ENCODE assay signal across 23 mouse cellular contexts in genomic region chr6:119194161-119194560, GRCm38 (mm10). TPM values are rescaled to one million over a fixed set of nuclear protein-coding genes. Genes with fewer than 3 reads are reported as not detected.
A peak's percentile ranks its signal among the peaks of the same experiment; 100 is the strongest.
DNase-seq lines count a peak whose midpoint lies in the region; ATAC-seq lines count a peak whose summit lies in the region.
"Had no signal": no experiment of that assay in that cellular context is flagged by ENCODE, and none has a peak within 500 bp of the region (broad histone marks: within the 10 kb centered on the region; RNA-seq: fewer than 3 reads in every experiment).

No protein-coding gene starts in this region.

- ATAC-seq in heart, embryonic 14.5 days (ENCODE audit: insufficient number of reproducible peaks, insufficient read depth, low FRiP score, low read depth) = no peak
- no peak for ATAC-seq in megakaryocyte, adult 5-6 weeks (ENCODE audit: poor library complexity, severe bottlenecking)
- no peak for ATAC-seq in forebrain, embryonic 12.5 days (ENCODE audit: low FRiP score)
- ATAC-seq: CD4-positive, CD25-positive, alpha-beta regulatory T cell, adult 4 months; forebrain, embryonic 14.5 days; liver, embryonic 12.5 days; Patski had no signal

- peak overlapping the region; percentile 99 for H3K27ac ChIP-seq in heart, embryonic 14.5 days (replicated peaks in 1 of 2; ENCODE audit: control insufficient read depth in 1 of 2, insufficient read depth in 1 of 2, low read depth in 2 of 2, low read length in 2 of 2)
- H3K27ac ChIP-seq in forebrain, embryonic 12.5 days = no peak overlapping the region
- H3K27ac ChIP-seq: limb, embryonic 12.5 days; liver, embryonic 12.5 days; lung, embryonic 15.5 days; midbrain, embryonic 12.5 days; neural tube, embryonic 12.5 days had no signal

- peaks cover 41% of the 10 kb centered on the region for H3K36me3 ChIP-seq in heart, embryonic 14.5 days (ENCODE audit: control insufficient read depth, insufficient read depth, low read length)
- peaks cover 74% of the 10 kb centered on the region for H3K36me3 ChIP-seq in megakaryocyte, embryonic 14.5 days (replicated peaks; ENCODE audit: low read length)
- peaks cover 51% of the 10 kb centered on the region for H3K36me3 ChIP-seq in forebrain, embryonic 12.5 days (replicated peaks)

- peaks cover 22 to 53% of the 10 kb centered on the region in 2 experiments for H3K4me1 ChIP-seq in heart, embryonic 14.5 days (ENCODE audit: control insufficient read depth in 2 of 2, insufficient read depth in 2 of 2, low read length in 2 of 2)
- peaks cover 72% of the 10 kb centered on the region for H3K4me1 ChIP-seq in megakaryocyte, embryonic 14.5 days
- H3K4me1 ChIP-seq in forebrain, embryonic 12.5 days = peaks cover 16% of the 10 kb centered on the region

- no peaks in the 10 kb centered on the region for H3K9me3 ChIP-seq in heart, embryonic 14.5 days (ENCODE audit: control insufficient read depth, low read length)
- H3K9me3 ChIP-seq in megakaryocyte, embryonic 14.5 days = no peaks in the 10 kb centered on the region
- no peaks in the 10 kb centered on the region for H3K9me3 ChIP-seq in forebrain, embryonic 12.5 days
- H3K9me3 ChIP-seq: limb, embryonic 12.5 days; liver, embryonic 12.5 days; lung, embryonic 15.5 days; midbrain, embryonic 12.5 days; neural tube, embryonic 12.5 days had no signal

- DNase-seq in embryo, embryonic 10.5 days (ENCODE audit: low spot score) = peak; percentile 14
- DNase-seq in embryo, embryonic 9.5 days (ENCODE audit: extremely low spot score) = no peak
- no peak for DNase-seq in heart, postnatal 36 days
- DNase-seq: adrenal gland, adult 8-10 months; cerebellum, postnatal 10 days; gastrocnemius, postnatal 10 days; lung, postnatal 4 days; right cerebral cortex, postnatal 4 days; thymus, postnatal 25 days had no signal

- no peaks in the 10 kb centered on the region for H3K27me3 ChIP-seq in heart, embryonic 14.5 days (ENCODE audit: control insufficient read depth, insufficient read depth, low read length)
- H3K27me3 ChIP-seq in megakaryocyte, embryonic 14.5 days (replicated peaks) = no peaks in the 10 kb centered on the region
- no peaks in the 10 kb centered on the region for H3K27me3 ChIP-seq in forebrain, embryonic 12.5 days
- H3K27me3 ChIP-seq: limb, embryonic 12.5 days; liver, embryonic 12.5 days; lung, embryonic 15.5 days; midbrain, embryonic 12.5 days; neural tube, embryonic 12.5 days; Patski had no signal

- intact Hi-C loops in heart, postnatal 36 days (cut with DNase I) = no loop called here

- H3K4me2 ChIP-seq in heart, embryonic 14.5 days (ENCODE audit: low read length) = peak overlapping the region; percentile 73
- H3K4me2 ChIP-seq in forebrain, embryonic 12.5 days = no peak overlapping the region
- H3K4me2 ChIP-seq: limb, embryonic 12.5 days; liver, embryonic 12.5 days; lung, embryonic 15.5 days; midbrain, embryonic 12.5 days; neural tube, embryonic 12.5 days had no signal

- peak overlapping the region; percentile 60 to 61 for H3K4me3 ChIP-seq in heart, embryonic 14.5 days (ENCODE audit: control insufficient read depth in 1 of 2, insufficient read depth in 1 of 2, low read depth in 1 of 2, low read length in 2 of 2)
- H3K4me3 ChIP-seq in megakaryocyte, embryonic 14.5 days (replicated peaks) = peak overlapping the region; percentile 59
- no peak overlapping the region for H3K4me3 ChIP-seq in forebrain, embryonic 12.5 days (replicated peaks)
- H3K4me3 ChIP-seq: limb, embryonic 12.5 days; liver, embryonic 12.5 days; lung, embryonic 15.5 days; midbrain, embryonic 12.5 days; neural tube, embryonic 12.5 days had no signal

- peak overlapping the region; percentile 91 for H3K9ac ChIP-seq in heart, embryonic 14.5 days (ENCODE audit: low read length)
- H3K9ac ChIP-seq in forebrain, embryonic 12.5 days = no peak overlapping the region
- H3K9ac ChIP-seq: limb, embryonic 12.5 days; liver, embryonic 12.5 days; lung, embryonic 15.5 days; midbrain, embryonic 12.5 days; neural tube, embryonic 12.5 days had no signal

- 28% methylated on average over 9 of the region's 9 CpGs for WGBS in heart, embryonic 14.5 days
- WGBS in forebrain, embryonic 12.5 days = 82% methylated on average over 9 of the region's 9 CpGs

RNA-seq across cellular contexts. Expression of gene Cacna1c, which starts 2.1 kb away (rescaled TPM):
- 60.9 and 68.3 TPM in 2 replicates for polyA plus RNA-seq in heart, embryonic 14.5 days (2014; fragmentation: Nextera tagmentation; extraction: Ambion mirVana)
- 100 to 1,000 TPM; 199 to 208 TPM for total RNA-seq in heart, postnatal 36 days (2021)
- polyA plus RNA-seq in megakaryocyte, embryonic 14.5 days (2012; ENCODE audit: insufficient read depth, low replicate concordance) = 1.3 and 3.0 TPM in 2 replicates
- 0.11 TPM in 1 of 2 replicates, not detected in the other for total RNA-seq in megakaryocyte, adult 5-6 weeks (2015)
- total RNA-seq in megakaryocyte, adult 5-6 weeks (2017) = 0.12 TPM in 1 of 2 replicates, not detected in the other
- polyA plus RNA-seq in forebrain, embryonic 12.5 days (2016; fragmentation: Nextera tagmentation; extraction: Ambion mirVana) = 4.6 and 6.2 TPM in 2 replicates
- total RNA-seq: hematopoietic stem cell, adult 5-6 weeks had no signal

RNA-seq across cellular contexts. Expression of gene Dcp1b, which starts 19.1 kb away (rescaled TPM):
- 8.6 and 8.9 TPM in 2 replicates for polyA plus RNA-seq in heart, embryonic 14.5 days (2014; fragmentation: Nextera tagmentation; extraction: Ambion mirVana)
- total RNA-seq in heart, postnatal 36 days (2021) = 1 to 10 TPM; 2.8 to 3.2 TPM
- 19.3 and 22.1 TPM in 2 replicates for polyA plus RNA-seq in megakaryocyte, embryonic 14.5 days (2012; ENCODE audit: insufficient read depth, low replicate concordance)
- 7.5 and 13.1 TPM in 2 replicates for total RNA-seq in megakaryocyte, adult 5-6 weeks (2015)
- total RNA-seq in megakaryocyte, adult 5-6 weeks (2017) = 7.2 and 10.6 TPM in 2 replicates
- 13.6 and 13.7 TPM in 2 replicates for polyA plus RNA-seq in forebrain, embryonic 12.5 days (2016; fragmentation: Nextera tagmentation; extraction: Ambion mirVana)

RNA-seq across cellular contexts. Expression of gene Cacna2d4, which starts 42.2 kb away (rescaled TPM):
- not detected in 2 replicates for polyA plus RNA-seq in heart, embryonic 14.5 days (2014; fragmentation: Nextera tagmentation; extraction: Ambion mirVana)
- not detected for total RNA-seq in heart, postnatal 36 days (2021)
- 0.08 TPM in 1 of 2 replicates, not detected in the other for polyA plus RNA-seq in megakaryocyte, embryonic 14.5 days (2012; ENCODE audit: insufficient read depth, low replicate concordance)
- 0.04 TPM in 1 of 2 replicates, not detected in the other for total RNA-seq in megakaryocyte, adult 5-6 weeks (2015)
- 0.07 TPM in 1 of 2 replicates, not detected in the other for total RNA-seq in megakaryocyte, adult 5-6 weeks (2017)
- polyA plus RNA-seq in forebrain, embryonic 12.5 days (2016; fragmentation: Nextera tagmentation; extraction: Ambion mirVana) = not detected in 2 replicates
- polyA plus RNA-seq: kidney, embryonic 14.5 days; limb, embryonic 12.5 days had no signal
